Mouse (Mus musculus) thymus, adult 2 months (tissue): Measurements from ENCODE around the gene Spon1.

Experiments
- CTCF ChIP-seq: fragments of 200-500 bp; IDR thresholded peaks from 2 replicates; pipeline ENCODE4 v1.5.1; 2012; ENCODE audit warnings: mild to moderate bottlenecking, control low read depth, low read length, moderate library complexity, borderline replicate concordance; ENCODE audit not compliant: control insufficient read depth, poor library complexity, insufficient read depth; ENCODE audit errors: extremely low read depth
- POLR2A ChIP-seq: fragments of 200-500 bp; IDR thresholded peaks from 2 replicates; pipeline ENCODE4 v1.6.1; 2012; ENCODE audit warnings: mild to moderate bottlenecking, low read length, control low read depth, moderate library complexity; ENCODE audit not compliant: control insufficient read depth, poor library complexity, insufficient read depth; ENCODE audit errors: extremely low read depth

DNA sequence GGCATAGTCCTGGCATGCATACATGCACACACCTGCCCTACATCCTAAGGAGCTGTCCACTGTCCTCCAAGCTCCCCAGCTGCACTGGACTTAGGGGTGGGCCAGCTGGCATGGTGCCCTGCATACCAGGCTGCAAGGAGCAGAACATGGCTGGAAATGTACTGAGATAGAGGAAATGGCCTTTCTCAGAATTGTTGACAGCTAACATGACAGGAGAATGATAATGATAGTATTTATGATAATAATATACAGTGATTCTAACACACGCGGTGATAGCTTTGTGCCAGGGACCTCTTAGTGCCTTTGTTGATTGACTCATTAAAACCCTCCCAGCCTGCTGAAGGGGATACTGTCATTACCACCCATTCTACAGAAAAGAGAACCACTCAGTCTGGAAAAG lies 54.4 kb downstream of the Spon1 start:
- TF ChIP-seq CTCF (no peak), POLR2A (no peak)
